Mouse (Mus musculus): ENCODE results near the gene Sf3b1.

DNA sequence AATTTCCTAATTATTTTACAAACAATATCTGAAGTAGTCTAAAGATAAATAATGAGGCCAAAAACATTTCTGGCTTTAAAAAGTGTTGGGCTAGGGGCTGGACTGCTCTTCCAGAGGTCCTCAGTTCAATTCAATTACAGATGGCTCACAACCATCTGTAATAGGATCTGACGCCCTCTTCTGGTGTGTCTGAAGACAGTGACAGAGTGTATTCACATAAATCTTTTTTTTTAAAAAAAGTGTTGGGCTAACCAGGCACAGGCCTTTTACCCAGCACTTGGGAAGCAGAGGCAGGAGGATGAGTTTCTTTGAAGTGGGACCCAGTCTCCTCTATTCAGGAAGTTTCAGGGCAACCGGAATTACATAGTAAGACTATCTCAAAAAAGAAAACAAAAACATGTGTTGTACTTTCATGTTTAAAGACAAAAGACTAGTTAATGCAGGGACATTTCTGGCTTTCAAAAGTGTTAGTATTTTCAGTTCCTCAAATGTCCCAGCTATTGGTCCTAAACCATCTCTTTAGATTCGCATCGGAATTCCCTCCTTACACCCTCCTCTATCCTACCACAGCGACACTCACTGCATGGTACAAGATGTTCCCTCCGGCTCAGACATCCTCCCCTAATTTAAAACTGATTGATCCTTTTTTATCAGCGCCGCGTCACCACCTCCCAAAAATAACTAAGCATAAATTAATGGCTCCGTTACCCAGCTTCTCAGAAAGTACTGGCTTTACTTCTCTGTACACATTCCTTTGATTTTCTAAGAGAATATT lies 1.4 kb downstream of the Sf3b1 start:
- TF ChIP-seq POLR2A (IDR thresholded peaks at IDR 0.05; ENCODE audit: extremely low read depth, insufficient read depth, low read length), result no peak
- TF ChIP-seq CTCF (IDR thresholded peaks at IDR 0.05; ENCODE audit: extremely low read depth, insufficient read depth, low read length), result no peak
